Mouse (Mus musculus): ENCODE results near the gene Dock3.
A peak's percentile ranks its signal among the peaks of the same experiment; 100 is the strongest.
"Not testable (repeated sequence)": the region's sequence is repeated elsewhere in the genome, so short reads cannot be mapped to it uniquely, and the experiment has no call there.

The Dock3 gene

DNA sequence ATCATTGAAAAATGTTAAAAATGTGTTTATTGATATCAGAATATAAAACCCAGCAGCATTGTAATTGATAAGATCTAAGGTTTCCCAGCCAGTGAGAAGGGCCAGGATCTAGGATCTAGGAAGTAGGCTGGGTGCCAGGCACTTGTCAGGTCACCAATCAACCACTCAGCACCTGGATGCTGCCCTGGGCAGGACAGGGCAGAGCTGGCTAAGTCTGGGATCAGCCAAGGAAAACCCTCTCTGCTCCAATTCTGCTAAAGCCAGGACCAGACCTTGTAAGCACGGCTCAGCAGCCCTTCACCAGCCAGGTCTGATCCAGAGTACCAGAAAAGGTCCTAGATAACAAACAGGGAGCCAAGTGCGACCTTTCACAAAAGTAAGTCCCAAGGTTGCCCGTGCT, 23.2 kb upstream of the Dock3 start:
- no peak for DNase-seq

DNA sequence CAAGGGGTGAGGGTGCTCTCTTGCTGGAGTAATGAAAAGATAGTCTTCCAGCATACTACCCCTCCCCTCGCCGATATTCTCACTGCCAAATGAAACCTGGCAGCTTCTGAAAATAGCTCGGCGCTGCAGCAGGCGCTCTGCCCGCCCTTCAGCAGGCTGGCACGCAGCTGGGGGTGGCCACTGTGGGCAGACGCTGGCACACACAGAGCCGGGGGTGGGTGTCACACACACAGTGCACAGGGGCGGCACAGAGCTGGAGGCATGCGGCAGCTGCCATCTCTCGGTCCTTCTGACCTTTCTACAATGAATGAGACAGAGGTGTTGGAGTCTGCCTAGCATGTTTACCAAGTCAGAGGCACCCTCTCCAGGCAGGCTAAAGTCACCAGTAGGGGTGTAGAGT, 22.8 kb upstream of the Dock3 start:
- DNase-seq = no peak

DNA sequence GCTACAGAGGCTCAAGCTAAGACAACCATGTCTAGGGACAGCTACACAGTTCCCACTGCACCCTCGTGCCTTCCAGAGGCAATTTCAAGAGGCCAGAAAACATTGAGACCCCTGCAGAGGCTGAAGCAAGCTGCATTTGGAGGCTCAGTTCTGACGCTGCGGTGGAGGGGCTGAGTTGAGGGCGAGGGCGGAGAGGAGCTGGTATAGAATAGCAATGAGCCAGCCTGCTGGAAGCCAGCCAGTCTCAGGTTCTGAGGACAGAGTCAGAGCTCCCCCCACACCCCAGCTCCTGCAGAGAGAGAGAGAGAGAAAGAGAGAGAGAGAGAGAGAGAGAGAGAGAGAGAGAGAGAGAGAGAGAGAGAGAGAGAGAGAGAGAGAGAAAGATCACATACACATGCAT, 20.5 kb upstream of the Dock3 start:
- no peak for DNase-seq

DNA sequence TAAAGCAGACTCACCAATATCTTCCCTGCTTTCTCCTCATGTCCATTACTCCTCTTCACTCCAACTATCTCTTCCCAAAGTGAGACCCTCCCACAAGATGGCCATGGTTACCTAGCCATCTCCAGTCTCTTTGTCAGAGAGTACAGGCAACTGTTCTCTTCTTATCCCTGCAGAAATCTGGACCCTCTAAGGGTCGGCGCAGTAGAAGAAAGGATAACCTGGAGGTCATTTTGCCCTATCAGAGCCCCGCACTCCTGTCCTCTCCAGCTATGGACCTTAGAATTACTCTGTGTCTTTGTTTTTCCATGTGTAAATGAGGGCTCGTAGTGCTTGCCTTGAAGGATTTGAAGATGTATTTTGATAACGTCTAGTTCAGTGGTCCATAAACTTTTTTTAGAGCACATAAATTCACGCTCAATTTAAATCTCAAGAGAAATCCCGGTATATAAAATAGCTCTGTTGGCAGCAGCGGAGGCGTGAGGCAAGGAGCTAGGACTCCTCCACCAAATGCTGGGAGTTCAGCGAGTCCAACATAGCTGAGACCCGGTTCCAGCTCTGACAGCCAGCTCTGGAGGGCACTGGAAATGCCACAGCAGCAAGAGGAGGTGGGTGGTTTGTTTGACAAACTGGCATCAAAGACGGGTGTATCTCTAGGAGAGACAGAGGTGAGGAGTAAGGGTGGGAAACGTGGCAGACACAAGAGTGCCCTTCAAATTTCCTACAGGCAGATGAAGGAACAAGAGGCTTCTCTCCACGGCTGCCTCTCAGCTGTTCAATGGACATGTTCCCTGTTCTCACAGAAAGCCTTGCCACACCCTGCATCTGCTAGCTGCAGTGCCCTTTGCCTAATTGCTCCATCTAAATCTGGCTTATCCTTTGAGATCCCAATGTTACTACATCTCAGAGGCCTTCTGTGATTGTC, 19.0 kb upstream of the Dock3 start:
- no peak for DNase-seq

DNA sequence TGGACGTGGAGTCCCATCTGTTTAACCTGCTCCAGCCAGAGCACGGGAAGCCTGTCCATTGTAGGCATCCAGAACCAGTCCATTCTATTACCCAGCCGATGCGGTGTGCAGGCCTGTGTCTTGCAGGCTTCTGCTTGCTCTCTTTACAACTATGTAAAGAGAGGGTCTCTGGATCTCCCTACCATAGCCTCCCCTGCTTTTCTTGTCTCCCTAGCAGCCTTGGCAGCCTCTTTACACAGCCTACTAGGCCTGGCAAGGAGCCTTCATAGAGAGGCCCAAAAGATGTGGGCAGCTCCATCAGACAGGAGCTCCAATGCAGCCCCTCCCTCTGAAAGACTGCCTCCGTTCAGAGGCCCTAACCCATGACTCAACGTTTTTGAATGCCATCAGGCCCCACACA, 17.4 kb upstream of the Dock3 start:
- no peak for DNase-seq

DNA sequence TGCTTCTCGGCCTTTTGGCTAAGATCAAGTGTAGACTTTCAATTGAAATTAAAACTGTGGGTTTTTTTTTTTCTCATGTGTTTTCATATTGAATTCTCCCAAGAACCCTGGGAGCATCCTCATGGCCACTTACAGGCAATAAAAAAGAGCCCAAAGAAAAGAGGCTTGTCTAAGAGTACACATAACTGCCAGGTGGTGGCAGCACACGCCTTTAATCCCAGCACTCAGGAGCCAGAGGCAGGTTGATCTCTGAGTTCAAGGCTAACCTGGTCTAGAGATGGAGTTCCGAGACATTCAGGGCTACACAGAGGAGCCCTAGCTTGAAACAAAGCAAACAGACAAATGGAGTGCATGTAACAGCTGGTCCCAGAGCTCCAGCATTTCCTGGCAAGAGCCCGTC, 14.5 kb upstream of the Dock3 start:
- DNase-seq = no peak

DNA sequence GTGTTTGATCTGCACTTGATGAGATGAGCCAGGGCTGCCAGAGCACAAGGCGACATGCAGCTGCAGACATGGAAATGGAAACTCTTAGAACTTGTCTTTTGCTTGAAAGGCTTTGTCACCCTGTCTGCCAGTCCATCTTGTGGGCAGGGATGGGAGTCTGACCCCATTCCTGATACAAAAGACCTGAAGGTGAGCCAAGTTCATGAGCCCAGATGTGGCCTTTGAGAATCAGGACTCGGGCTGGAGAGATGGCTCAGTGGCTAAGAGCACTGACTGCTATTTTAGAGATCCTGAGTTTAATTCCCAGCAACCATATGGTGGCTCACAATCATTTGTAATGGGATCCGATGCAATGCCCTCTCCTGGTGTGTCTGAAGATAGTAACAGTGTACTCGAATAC, 13.6 kb upstream of the Dock3 start:
- no peak for DNase-seq

DNA sequence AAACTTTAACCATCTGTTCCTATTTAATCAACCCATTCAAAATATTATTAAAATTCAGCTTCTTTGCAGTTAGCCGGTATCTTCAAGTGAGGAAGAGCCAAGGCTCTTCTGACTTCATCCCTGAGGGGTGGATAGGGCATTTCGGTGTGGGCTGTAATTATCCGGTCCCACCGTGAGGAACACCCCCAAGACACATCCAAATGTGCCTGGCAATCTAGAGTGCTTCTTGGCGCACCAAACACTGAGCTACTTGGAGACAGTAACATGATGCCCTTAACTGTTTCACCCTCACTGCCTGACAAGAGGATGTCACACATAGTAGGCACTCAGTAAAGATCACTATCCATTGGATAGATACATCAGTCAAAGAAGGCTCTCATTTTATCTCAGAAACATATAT, 4.4 kb upstream of the Dock3 start:
- no peak for DNase-seq

DNA sequence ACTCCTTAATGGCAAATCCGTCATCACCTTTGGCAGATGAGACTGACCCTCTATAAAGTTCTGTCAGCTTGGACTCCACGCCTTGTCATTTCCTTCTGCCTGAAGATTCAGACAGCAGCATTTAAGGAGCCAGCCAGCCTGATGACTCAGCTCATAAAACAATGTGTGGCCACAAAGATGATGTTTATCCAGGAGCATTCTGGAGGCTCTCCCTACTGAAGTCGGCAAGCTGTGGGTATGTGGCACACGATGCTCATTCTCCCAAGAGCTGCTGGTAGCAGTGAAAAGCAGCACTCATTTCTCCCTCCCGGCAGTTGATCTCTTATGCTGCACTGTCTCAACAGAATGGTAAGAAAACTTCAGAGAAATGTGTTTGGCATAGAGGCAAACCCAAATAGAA, 3.6 kb upstream of the Dock3 start:
- DNase-seq = no peak

DNA sequence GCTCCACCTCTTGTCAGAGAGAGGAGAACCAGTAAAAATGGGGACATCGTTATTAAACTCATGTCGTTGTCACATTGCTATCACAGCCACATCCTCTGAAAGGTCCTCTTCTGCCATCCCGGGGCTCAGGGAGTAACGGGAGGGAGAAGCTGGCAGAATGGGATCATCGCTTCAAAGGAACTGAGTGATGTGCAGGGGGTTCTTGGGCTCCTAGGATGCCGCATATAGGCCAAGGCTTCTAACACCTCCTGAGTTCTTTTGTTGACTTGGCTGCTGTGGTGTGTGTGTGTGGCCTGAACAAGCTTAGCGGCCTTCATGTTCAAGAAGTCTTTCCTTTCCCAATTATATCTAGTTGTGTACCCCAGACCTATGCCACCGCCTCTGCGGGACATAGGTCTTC, 431 bp upstream of the Dock3 start:
- no peak for DNase-seq

DNA sequence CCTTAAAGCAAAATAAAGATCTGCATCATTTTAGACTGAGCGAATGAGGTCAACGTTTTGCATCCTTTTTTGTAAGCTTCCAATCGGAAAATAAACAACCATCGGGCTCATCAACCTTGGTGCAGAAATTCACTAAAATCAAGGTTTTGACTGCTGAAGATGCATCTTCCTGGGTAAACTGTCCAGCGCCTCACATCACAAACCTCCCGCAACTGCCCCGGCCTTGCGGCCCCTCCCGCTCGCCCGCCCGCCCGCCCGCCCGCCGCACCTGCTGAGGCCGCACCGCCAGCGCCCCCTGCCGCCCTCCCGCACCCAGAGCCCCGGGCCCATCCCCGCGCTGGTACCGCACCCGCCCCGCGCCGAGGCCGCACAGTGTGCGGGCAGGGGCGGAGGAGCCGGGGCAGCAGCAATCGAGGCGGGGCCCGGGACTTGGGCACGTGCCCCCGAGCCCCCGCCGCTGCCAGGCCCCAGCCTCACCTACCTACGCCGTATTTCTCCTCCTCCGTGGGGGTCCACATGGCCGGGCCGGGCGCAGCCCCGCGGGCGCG, 644 bp downstream of the Dock3 start:
- peak; percentile 64 for DNase-seq

DNA sequence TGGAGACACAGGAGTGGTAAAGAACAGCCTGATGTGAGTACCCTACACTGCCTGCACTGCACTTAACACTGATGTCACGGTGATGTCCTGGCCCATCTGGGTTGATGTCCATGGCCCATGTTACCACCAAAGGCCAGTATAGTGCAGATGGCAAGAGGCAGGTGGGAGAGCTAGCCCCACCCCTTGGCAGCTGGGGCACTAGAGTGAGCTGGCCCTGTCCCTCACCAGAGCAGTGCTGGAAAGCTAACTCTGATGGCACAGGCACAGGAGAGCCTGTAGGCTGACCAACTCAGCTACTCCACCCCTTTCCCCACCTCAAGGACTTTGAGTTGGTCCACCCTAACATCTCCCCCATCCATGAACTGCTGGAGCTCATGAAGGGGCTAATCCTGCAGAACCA, 7.1 kb downstream of the Dock3 start:
- no peak for DNase-seq

DNA sequence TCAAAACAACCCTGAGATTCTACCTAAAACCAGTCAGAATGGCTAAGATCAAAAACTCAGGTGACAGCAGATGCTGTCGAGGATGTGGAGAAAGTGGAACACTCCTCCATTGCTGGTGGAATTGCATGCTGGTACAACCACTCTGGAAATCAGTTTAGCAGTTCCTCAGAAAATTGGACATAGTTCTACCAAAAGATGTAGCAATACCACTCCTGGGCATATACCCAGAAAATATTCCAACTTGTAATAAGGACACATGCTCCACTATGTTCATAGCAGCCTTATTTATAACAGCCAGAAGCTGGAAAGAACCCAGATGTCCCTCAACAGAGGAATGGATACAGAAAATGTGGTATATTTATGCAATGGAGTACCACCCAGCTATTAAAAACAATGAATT, 56.9 kb downstream of the Dock3 start:
- not testable (repeated sequence) for DNase-seq

DNA sequence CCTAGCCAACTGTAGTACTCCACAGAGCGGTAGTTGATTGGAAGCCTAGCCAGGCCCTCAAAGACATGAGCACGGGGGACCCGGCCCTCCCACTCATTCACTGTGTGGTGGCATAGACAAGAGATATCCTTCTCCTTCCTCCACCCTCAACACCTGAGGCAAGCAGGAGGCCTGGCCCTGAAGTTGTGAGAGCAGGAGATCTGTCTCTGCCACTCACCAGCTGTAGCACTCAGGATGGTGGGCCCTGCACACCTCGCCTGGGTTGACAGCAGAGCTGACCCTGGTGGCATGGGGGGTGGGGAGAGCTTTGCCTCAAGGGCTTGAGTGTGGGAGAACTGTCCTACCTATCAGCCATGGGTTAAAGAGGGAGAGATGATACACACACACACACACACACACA, 65.9 kb downstream of the Dock3 start:
- DNase-seq = no peak

DNA sequence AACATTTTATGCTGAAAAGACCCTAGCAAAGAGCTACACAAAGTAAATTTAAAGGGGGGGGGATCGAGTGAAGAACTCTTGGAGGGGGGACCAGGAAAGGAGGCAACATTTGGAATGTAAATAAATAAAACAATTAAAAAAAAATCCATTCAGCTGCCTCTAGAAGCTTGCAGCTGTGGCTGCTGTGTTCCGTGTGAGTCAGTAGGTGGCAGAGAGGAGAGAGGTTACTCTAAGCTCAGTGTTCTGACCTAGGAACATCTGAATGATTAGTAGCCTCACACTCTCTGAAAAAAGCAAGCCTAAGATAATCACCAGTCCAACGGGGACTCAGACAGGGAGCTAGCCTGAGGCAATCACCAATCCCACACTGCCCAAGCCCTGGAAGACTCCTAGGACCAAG, 66.9 kb downstream of the Dock3 start:
- peak; percentile 24 for DNase-seq

DNA sequence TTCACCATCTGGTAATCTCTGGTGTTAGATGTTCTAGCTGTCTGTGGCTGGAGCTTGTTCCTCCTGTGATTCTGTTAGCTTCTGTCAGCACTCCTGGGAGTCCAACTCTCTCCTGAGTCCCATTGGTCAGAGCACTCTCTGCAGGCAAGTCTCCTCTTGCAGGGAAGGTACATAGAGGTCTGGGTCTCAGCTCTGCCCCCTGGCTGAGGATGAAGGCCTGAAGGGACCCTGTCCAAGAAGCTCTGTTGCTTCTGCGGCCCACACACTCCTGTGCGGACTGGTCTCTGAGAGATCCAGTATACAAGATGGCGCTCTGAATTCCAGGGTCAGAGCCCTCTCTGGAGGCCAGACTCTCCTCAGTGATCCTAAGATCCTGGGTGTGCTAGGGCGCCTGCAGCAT, 75.3 kb downstream of the Dock3 start:
- not testable (repeated sequence) for DNase-seq

DNA sequence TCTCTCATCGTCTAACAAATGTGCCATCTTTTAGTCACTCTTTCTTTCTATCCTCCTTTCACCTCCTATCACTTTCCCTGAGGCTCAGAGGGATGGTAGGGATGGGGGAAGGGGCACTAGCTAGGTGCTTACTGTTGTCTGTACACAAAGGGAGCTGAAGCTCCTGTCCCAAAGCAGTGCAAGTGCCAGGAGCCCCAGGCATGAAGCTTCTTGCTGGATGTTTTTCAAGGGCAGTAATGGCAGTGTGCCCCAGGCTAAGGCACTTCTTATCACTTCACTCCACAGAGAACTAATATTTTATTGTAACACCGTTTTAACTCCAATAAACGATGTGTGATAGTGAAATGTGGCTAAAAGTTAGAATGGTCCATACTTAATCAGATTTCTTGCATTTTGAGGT, 118.9 kb downstream of the Dock3 start:
- DNase-seq = no peak

DNA sequence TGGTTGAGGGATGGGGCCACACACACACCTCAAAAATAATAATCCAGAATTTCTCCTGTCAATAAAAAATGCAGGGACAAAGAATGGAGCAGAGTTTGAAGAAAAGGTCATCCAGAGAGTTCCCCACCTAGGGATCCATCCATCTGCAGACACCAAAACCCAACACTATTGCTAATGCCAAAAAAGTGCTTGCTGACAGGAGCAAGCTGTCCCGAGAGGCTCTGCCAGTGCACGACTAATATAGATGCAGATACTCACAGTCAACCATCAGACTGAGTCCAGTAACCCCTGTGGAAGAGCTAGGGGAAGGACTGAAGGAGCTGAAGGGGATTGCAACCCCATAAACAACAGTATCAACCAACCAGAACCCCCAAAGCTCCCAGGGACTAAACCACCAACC, 119.7 kb downstream of the Dock3 start:
- DNase-seq = no peak

DNA sequence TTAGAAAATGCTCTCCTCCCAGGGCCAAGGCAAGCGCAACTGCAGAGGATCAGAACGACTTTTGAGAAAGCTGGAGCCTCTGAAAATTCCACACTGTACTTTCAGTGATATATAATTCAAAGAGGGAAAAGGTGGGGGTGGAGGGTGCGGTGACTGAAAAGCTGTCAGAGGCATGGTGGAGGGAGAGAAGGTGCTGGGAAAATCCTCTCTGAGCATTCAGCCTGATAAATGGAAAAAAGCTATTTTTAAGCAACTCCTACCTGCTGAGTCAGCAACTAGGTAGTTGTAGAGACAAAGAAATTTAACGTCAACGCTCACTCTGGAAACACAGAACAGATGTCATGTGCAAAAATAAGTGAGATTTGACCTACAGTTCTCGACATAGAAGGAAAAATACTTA, 132.2 kb downstream of the Dock3 start:
- DNase-seq = no peak

DNA sequence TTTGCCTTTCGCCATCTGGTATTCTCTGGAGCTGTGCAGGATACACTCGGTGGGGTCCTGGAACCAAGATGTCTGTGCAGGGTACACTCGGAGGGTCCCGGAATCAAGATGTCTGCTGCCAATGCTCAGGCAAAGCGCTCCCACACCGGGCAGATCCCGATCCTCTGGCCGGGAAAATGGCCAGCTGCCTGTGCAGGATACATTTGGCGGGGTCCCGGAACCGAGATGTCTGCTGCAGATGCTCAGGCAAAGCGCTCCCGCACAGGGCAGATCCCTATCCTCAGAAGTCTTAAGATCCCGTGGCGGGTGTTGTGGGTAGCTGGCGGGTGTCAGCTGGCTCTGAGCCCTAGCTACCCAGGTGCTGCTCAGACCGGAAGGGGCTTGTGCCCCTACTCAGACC, 142.3 kb downstream of the Dock3 start:
- not testable (repeated sequence) for DNase-seq

DNA sequence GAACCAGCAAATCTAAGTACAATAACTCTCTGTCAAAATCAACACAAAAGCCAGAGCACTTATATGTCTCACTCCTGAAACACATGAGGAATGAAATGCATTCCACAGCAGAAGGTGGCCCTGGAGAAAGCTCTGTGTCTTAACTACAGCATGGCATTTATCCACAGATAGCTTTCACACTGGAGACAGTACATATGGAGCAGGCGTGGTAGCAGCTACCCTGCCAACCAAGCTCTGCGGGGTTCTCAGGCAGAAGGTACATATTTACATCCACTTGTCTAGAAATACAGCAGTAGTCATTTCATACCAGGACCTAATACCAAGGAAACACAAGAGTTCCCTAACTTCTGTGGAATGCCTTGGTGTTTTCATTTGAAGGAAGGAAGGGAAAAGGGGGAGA, 144.2 kb downstream of the Dock3 start:
- DNase-seq = no peak

DNA sequence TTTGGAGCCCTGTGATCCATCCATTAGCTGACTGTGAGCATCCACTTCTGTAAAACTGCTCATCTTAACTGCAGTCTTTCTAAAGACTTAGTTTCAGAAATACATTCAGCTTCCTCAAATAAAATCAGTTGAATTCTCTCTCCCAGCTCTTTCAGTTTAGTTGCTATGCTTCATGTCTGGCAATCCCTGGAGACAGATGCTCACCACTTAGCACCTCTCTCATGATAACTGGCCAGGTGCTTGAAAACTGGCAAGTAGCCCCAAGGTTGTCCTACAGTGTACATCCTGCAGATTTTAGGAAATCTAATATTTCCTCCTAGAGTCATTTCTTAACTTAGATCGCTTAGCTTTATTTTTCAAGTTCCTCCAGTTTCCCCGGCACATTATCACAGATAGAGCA, 193.8 kb downstream of the Dock3 start:
- DNase-seq = no peak

DNA sequence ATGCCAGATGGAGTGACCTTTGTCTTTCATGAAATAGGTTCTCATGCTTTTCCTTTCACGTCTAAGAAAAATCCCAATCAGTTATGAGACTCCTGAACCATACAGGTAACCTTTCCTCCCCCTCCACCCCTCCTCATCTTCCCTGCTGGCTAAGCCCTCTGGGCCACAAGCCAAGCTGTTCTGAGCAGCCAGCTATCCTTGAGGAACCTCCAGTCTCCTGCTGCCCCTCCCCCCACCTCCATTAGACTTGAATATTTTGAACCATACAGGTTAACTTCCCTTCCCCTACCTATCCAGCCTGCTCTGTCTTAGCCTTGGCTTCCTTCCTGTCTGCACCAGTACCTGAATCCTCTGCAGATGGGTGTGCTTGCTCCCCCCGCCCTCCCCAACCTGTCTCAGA, 204.1 kb downstream of the Dock3 start:
- no peak for DNase-seq

DNA sequence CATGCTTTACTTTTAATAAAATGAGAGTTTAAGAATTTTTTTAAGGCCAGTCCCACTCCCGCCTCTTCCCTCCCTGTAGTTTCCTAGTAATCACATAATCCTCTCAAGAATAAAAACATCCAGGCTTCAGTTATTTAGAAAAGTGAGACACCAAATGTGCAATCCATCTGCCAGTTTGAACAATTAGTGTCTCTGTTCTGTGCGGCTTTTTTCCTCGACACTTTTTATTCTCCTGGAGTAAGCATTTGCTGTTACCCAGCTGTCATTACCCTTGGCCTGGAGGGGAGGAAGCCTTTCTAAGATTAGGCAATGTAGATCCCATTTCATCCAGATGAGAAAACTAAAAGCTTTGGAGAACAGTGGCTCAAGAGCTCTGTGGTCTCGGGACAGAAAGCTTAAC, 221.9 kb downstream of the Dock3 start:
- no peak for DNase-seq

DNA sequence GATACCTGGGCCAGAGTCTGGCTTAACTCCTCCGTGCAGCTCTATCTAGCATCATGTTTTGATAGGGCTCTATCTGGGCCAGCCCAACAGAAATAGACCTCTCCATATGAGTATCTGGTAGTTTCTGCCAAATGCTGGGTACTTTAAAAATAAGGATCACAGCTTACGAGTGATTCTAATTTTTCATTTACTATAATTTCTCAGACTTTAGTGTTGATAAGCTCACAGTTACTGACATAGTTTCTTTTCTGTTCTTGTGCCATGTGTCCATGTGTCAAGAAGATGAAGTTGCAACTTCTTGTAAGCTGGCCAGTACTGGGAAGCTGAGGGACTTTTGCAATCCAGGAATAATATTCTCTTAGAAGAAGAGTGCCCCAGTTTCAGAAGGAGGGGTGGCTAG, 228.5 kb downstream of the Dock3 start:
- no peak for DNase-seq

Data from embryo, embryonic 11 days (tissue).